32 mouse cellular contexts compared by ENCODE assay signal in the genomic region with DNA sequence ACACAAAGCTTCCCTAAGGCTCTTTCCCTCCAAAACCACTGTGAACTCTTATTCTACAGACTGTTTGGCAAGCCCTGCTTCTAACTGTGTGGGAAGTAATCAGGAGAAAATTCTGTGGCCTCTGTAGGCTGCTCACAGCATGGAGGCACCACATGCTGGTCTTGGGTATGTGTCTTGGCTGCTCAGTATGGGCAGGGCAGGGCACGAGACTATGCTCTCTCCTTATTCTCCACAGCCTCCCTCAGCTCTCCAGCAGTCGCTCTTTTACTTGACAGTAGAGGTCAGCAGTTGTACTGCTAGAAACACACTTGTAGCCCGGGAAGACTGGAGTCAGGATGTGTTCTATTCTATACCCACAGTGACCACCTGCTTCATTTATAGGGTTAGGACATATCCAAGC. TPM values are rescaled to one million over a fixed set of nuclear protein-coding genes. Genes with fewer than 3 reads are reported as not detected.
A peak's percentile ranks its signal among the peaks of the same experiment; 100 is the strongest.
DNase-seq lines count a peak whose midpoint lies in the region; ATAC-seq and TF ChIP-seq lines count a peak whose summit lies in the region.
"Had no signal": no experiment of that assay in that cellular context is flagged by ENCODE, and none has a peak within 500 bp of the region (broad histone marks: within the 10 kb centered on the region; RNA-seq: fewer than 3 reads in every experiment).

No protein-coding gene starts in this region.

- no peaks in the 10 kb centered on the region for H3K36me3 ChIP-seq in intestine, embryonic 14.5 days (ENCODE audit: control insufficient read depth, insufficient read depth, low read length)
- H3K36me3 ChIP-seq in intestine, embryonic 16.5 days (ENCODE audit: control insufficient read depth, insufficient read depth, low read length) = no peaks in the 10 kb centered on the region
- no peaks in the 10 kb centered on the region for H3K36me3 ChIP-seq in CH12.LX (replicated peaks in 1 of 2; ENCODE audit: control insufficient read depth in 1 of 2, insufficient read depth in 1 of 2, low read length in 1 of 2)
- peaks cover 43% of the 10 kb centered on the region for H3K36me3 ChIP-seq in hindbrain, embryonic 14.5 days (replicated peaks; ENCODE audit: control insufficient read depth, insufficient read depth)
- H3K36me3 ChIP-seq: embryonic facial prominence, embryonic 10.5 days; limb, embryonic 10.5 days; liver, embryonic 15.5 days; lung, embryonic 15.5 days; stomach, embryonic 15.5 days had no signal

- peak; percentile 32 for DNase-seq in intestine, embryonic 14.5 days (ENCODE audit: low spot score)
- DNase-seq in CH12.LX (ENCODE audit: extremely low read depth) (no peak), adipocyte (ENCODE audit: low spot score) (peak; percentile 30)
- peak; percentile 66 for DNase-seq in cerebellum, adult 9-11 months
- DNase-seq in adrenal gland, postnatal 25 days = no peak
- no peak for DNase-seq in hindbrain, embryonic 14.5 days (ENCODE audit: low spot score)
- DNase-seq: adrenal gland, postnatal 14 days; gastrocnemius, postnatal 14 days; heart, adult 18-20 months; heart, postnatal 10 days; kidney, postnatal 25 days; liver; lung, postnatal 36 days; right cerebral cortex, adult 18-20 months had no signal

- in situ Hi-C loops in CH12.LX (cut with MboI; ENCODE audit: low pct_ligation_motif_present, low pct_unique_long_range_greater_than_20kb, low sequenced_read_pairs) = loop anchor here (5.0 kb wide), 1 partner anchor 147 kb away; no protein-coding TSS in a partner anchor

- TF ChIP-seq EP300 in CH12.LX (IDR thresholded peaks at IDR 0.05; ENCODE audit: low read length) = no peak

- TF ChIP-seq POLR2A in CH12.LX (IDR thresholded peaks at IDR 0.05; ENCODE audit: low read depth, low read length) = no peak

- no peak for ATAC-seq in intestine, embryonic 14.5 days (replicated peaks; ENCODE audit: low FRiP score, low TSS enrichment, low read depth)
- no peak for ATAC-seq in intestine, embryonic 16.5 days
- ATAC-seq in hindbrain, embryonic 14.5 days (ENCODE audit: low FRiP score) = no peak
- ATAC-seq: forebrain, embryonic 16.5 days; inflammation-experienced regulatory T-cells, adult 6 months; midbrain, embryonic 16.5 days had no signal

- H3K9ac ChIP-seq in intestine, embryonic 14.5 days (ENCODE audit: low read length) = no peak overlapping the region
- H3K9ac ChIP-seq in intestine, embryonic 16.5 days (ENCODE audit: low read depth, low read length) = no peak overlapping the region
- no peak overlapping the region for H3K9ac ChIP-seq in CH12.LX (ENCODE audit: insufficient read depth, low read depth)
- H3K9ac ChIP-seq in hindbrain, embryonic 14.5 days = no peak overlapping the region
- H3K9ac ChIP-seq: heart, embryonic 12.5 days; hindbrain, embryonic 12.5 days; liver, embryonic 15.5 days; lung, embryonic 15.5 days; stomach, embryonic 15.5 days had no signal

- no peak overlapping the region for H3K4me2 ChIP-seq in intestine, embryonic 14.5 days (ENCODE audit: low read length)
- H3K4me2 ChIP-seq in intestine, embryonic 16.5 days (ENCODE audit: low read depth, low read length) = no peak overlapping the region
- H3K4me2 ChIP-seq in CH12.LX (ENCODE audit: insufficient read depth, low read depth, poor library complexity, severe bottlenecking) = no peak overlapping the region
- no peak overlapping the region for H3K4me2 ChIP-seq in hindbrain, embryonic 14.5 days (replicated peaks)
- H3K4me2 ChIP-seq: heart, embryonic 12.5 days; hindbrain, embryonic 12.5 days; liver, embryonic 15.5 days; lung, embryonic 15.5 days; stomach, embryonic 15.5 days had no signal

- WGBS in intestine, embryonic 14.5 days = 30% methylated on average over 3 of the region's 3 CpGs
- 34% methylated on average over 3 of the region's 3 CpGs for WGBS in intestine, embryonic 16.5 days
- 21% methylated on average over 3 of the region's 3 CpGs for WGBS in hindbrain, embryonic 14.5 days

- H3K9me3 ChIP-seq in intestine, embryonic 14.5 days (ENCODE audit: control insufficient read depth, low read length) = no peaks in the 10 kb centered on the region
- no peaks in the 10 kb centered on the region for H3K9me3 ChIP-seq in intestine, embryonic 16.5 days (ENCODE audit: control insufficient read depth, low read length)
- H3K9me3 ChIP-seq in CH12.LX (replicated peaks; ENCODE audit: low read length) = no peaks in the 10 kb centered on the region
- no peaks in the 10 kb centered on the region for H3K9me3 ChIP-seq in hindbrain, embryonic 14.5 days (ENCODE audit: control insufficient read depth, low read length)
- H3K9me3 ChIP-seq: embryonic facial prominence, embryonic 10.5 days; heart, embryonic 12.5 days; hindbrain, embryonic 12.5 days; limb, embryonic 10.5 days; liver, embryonic 15.5 days; lung, embryonic 15.5 days; megakaryocyte, embryonic 14.5 days; stomach, embryonic 15.5 days had no signal

- dilution Hi-C loops in CH12.LX (cut with MboI; ENCODE audit: extremely low pct_ligation_motif_present, extremely low pct_unique_long_range_greater_than_20kb, low sequenced_read_pairs) = no loop called here

- no peak overlapping the region for H3K27ac ChIP-seq in intestine, embryonic 14.5 days (ENCODE audit: low read depth)
- H3K27ac ChIP-seq in intestine, embryonic 16.5 days (ENCODE audit: low read length) = no peak overlapping the region
- no peak overlapping the region for H3K27ac ChIP-seq in CH12.LX (ENCODE audit: insufficient read depth, low read depth)
- no peak overlapping the region for H3K27ac ChIP-seq in hindbrain, embryonic 14.5 days
- H3K27ac ChIP-seq: embryonic facial prominence, embryonic 10.5 days; hindbrain, embryonic 12.5 days; limb, embryonic 10.5 days; liver, embryonic 15.5 days; lung, embryonic 15.5 days; stomach, embryonic 15.5 days had no signal

- H3K27me3 ChIP-seq in intestine, embryonic 14.5 days (replicated peaks; ENCODE audit: control insufficient read depth, insufficient read depth, low read length) = no peaks in the 10 kb centered on the region
- H3K27me3 ChIP-seq in intestine, embryonic 16.5 days (replicated peaks; ENCODE audit: control insufficient read depth, insufficient read depth, low read length) = no peaks in the 10 kb centered on the region
- peaks cover 42% of the 10 kb centered on the region for H3K27me3 ChIP-seq in CH12.LX (replicated peaks)
- H3K27me3 ChIP-seq in hindbrain, embryonic 14.5 days (ENCODE audit: control insufficient read depth, insufficient read depth, low read length) = no peaks in the 10 kb centered on the region
- H3K27me3 ChIP-seq: heart, embryonic 12.5 days; hindbrain, embryonic 12.5 days; liver, embryonic 15.5 days; lung, embryonic 15.5 days; stomach, embryonic 15.5 days had no signal

- H3K79me2 ChIP-seq in CH12.LX (replicated peaks; ENCODE audit: control insufficient read depth, extremely low read depth, insufficient read depth, poor library complexity, severe bottlenecking) = no peaks in the 10 kb centered on the region

- TF ChIP-seq CTCF in CH12.LX (conservative IDR thresholded peaks at IDR 0.05 in 1 of 2, IDR thresholded peaks at IDR 0.05 in 1 of 2; ENCODE audit: low read depth in 2 of 2, low read length in 2 of 2) = peak in 1 of 2 experiments; percentile 37; a peak in 2 of 4 replicates

- H3K4me1 ChIP-seq in intestine, embryonic 14.5 days (replicated peaks; ENCODE audit: control insufficient read depth, insufficient read depth, low read length) = 0 out of 2 replicates have a peak, but pooled peaks cover under 1% of the 10 kb centered on the region
- H3K4me1 ChIP-seq in intestine, embryonic 16.5 days (ENCODE audit: control insufficient read depth, insufficient read depth, low read length) = no peaks in the 10 kb centered on the region
- H3K4me1 ChIP-seq in CH12.LX (ENCODE audit: control insufficient read depth in 1 of 2, insufficient read depth in 2 of 2) = peaks cover 0 to 11% of the 10 kb centered on the region in 2 experiments; a peak in 2 of 4 replicates
- peaks cover 17% of the 10 kb centered on the region for H3K4me1 ChIP-seq in hindbrain, embryonic 14.5 days (replicated peaks; ENCODE audit: control insufficient read depth, insufficient read depth, low read length)
- H3K4me1 ChIP-seq: liver, embryonic 15.5 days had no signal

- peak; percentile 23 for TF ChIP-seq RAD21 in CH12.LX (IDR thresholded peaks at IDR 0.05; ENCODE audit: low read depth, low read length)

- no peak overlapping the region for H3K4me3 ChIP-seq in intestine, embryonic 14.5 days (ENCODE audit: low read depth, low read length)
- no peak overlapping the region for H3K4me3 ChIP-seq in intestine, embryonic 16.5 days (ENCODE audit: low read length)
- H3K4me3 ChIP-seq in CH12.LX (replicated peaks in 1 of 3; ENCODE audit: low read depth in 2 of 3, low read length in 2 of 3, poor library complexity in 1 of 3) = no peak overlapping the region
- no peak overlapping the region for H3K4me3 ChIP-seq in hindbrain, embryonic 14.5 days (replicated peaks; ENCODE audit: low read length)
- H3K4me3 ChIP-seq: embryonic facial prominence, embryonic 10.5 days; heart, embryonic 12.5 days; hindbrain, embryonic 12.5 days; limb, embryonic 10.5 days; liver, embryonic 15.5 days; lung, embryonic 15.5 days; megakaryocyte, embryonic 14.5 days; stomach, embryonic 15.5 days had no signal

RNA-seq across cellular contexts. Expression of a gene that starts 5.2 kb away (rescaled TPM):
- 1.8 and 2.8 TPM in 2 replicates for polyA plus RNA-seq in intestine, embryonic 14.5 days (2014; fragmentation: Nextera tagmentation; extraction: Ambion mirVana)
- polyA plus RNA-seq in intestine, embryonic 16.5 days (2015; fragmentation: Nextera tagmentation; extraction: Ambion mirVana) = 1.2 and 1.7 TPM in 2 replicates
- total RNA-seq in CH12.LX (2012; rRNA removed) = 0.08 and 0.25 TPM in 2 replicates
- total RNA-seq in CH12.LX (2014; rRNA removed) = not detected in 2 replicates
- polyA plus RNA-seq in CH12.LX (2012; ENCODE audit: insufficient read length, low read depth) = 0.14 TPM in 1 of 2 replicates, not detected in the other
- total RNA-seq in adrenal gland, postnatal 25 days (2021) = 1.6 and 1.9 TPM in 2 replicates
- 102 and 108 TPM in 2 replicates for polyA plus RNA-seq in hindbrain, embryonic 14.5 days (2014; fragmentation: Nextera tagmentation; extraction: Ambion mirVana)
- total RNA-seq: common myeloid progenitor, adult 5-6 weeks; gastrocnemius, postnatal 14 days; heart, adult 18-20 months; heart, postnatal 10 days had no signal
- polyA plus RNA-seq: C2C12 had no signal

RNA-seq across cellular contexts. Expression of a gene that starts 21.8 kb away (rescaled TPM):
- polyA plus RNA-seq in intestine, embryonic 14.5 days (2014; fragmentation: Nextera tagmentation; extraction: Ambion mirVana) = not detected in 2 replicates
- not detected in 2 replicates for polyA plus RNA-seq in intestine, embryonic 16.5 days (2015; fragmentation: Nextera tagmentation; extraction: Ambion mirVana)
- total RNA-seq in CH12.LX (2012; rRNA removed) = not detected in 2 replicates
- not detected in 2 replicates for total RNA-seq in CH12.LX (2014; rRNA removed)
- not detected in 2 replicates for polyA plus RNA-seq in CH12.LX (2012; ENCODE audit: insufficient read length, low read depth)
- total RNA-seq in adrenal gland, postnatal 25 days (2021) = not detected in 2 replicates
- not detected in 2 replicates for polyA plus RNA-seq in hindbrain, embryonic 14.5 days (2014; fragmentation: Nextera tagmentation; extraction: Ambion mirVana)
- total RNA-seq: adrenal gland, postnatal 14 days; common myeloid progenitor, adult 5-6 weeks; gastrocnemius, postnatal 14 days; heart, adult 18-20 months; heart, postnatal 10 days; left cerebral cortex, adult 18-20 months had no signal
- polyA plus RNA-seq: C2C12; embryonic facial prominence, embryonic 10.5 days; forebrain, embryonic 16.5 days; heart, embryonic 12.5 days; hindbrain, embryonic 12.5 days; inflammation-experienced regulatory T-cells, adult 6 months; kidney, embryonic 14.5 days; limb, embryonic 10.5 days; liver, embryonic 15.5 days; lung, embryonic 15.5 days; midbrain, embryonic 16.5 days; neural tube, embryonic 14.5 days; stomach, embryonic 15.5 days; thymus, postnatal 0 days had no signal

RNA-seq across cellular contexts. Expression of a gene that starts 26.3 kb away (rescaled TPM):
- polyA plus RNA-seq in intestine, embryonic 14.5 days (2014; fragmentation: Nextera tagmentation; extraction: Ambion mirVana) = 64.2 and 68.9 TPM in 2 replicates
- polyA plus RNA-seq in intestine, embryonic 16.5 days (2015; fragmentation: Nextera tagmentation; extraction: Ambion mirVana) = 36.1 and 39.6 TPM in 2 replicates
- 67.0 and 75.4 TPM in 2 replicates for total RNA-seq in CH12.LX (2012; rRNA removed)
- total RNA-seq in CH12.LX (2014; rRNA removed) = 40.2 and 50.2 TPM in 2 replicates
- polyA plus RNA-seq in CH12.LX (2012; ENCODE audit: insufficient read length, low read depth) = 155 and 159 TPM in 2 replicates
- total RNA-seq in adrenal gland, postnatal 25 days (2021) = 20.3 and 31.7 TPM in 2 replicates
- polyA plus RNA-seq in hindbrain, embryonic 14.5 days (2014; fragmentation: Nextera tagmentation; extraction: Ambion mirVana) = 69.0 and 73.0 TPM in 2 replicates

RNA-seq across cellular contexts. Expression of a gene that starts 40.0 kb away (rescaled TPM):
- 24.7 and 25.3 TPM in 2 replicates for polyA plus RNA-seq in intestine, embryonic 14.5 days (2014; fragmentation: Nextera tagmentation; extraction: Ambion mirVana)
- polyA plus RNA-seq in intestine, embryonic 16.5 days (2015; fragmentation: Nextera tagmentation; extraction: Ambion mirVana) = 15.1 and 16.4 TPM in 2 replicates
- 12.9 and 14.4 TPM in 2 replicates for total RNA-seq in CH12.LX (2012; rRNA removed)
- total RNA-seq in CH12.LX (2014; rRNA removed) = 9.2 TPM in 2 replicates
- 7.0 and 8.8 TPM in 2 replicates for polyA plus RNA-seq in CH12.LX (2012; ENCODE audit: insufficient read length, low read depth)
- total RNA-seq in adrenal gland, postnatal 25 days (2021) = 11.6 and 14.7 TPM in 2 replicates
- polyA plus RNA-seq in hindbrain, embryonic 14.5 days (2014; fragmentation: Nextera tagmentation; extraction: Ambion mirVana) = 40.6 and 50.4 TPM in 2 replicates

RNA-seq across cellular contexts. Expression of a gene that starts 43.1 kb away (rescaled TPM):
- polyA plus RNA-seq in intestine, embryonic 14.5 days (2014; fragmentation: Nextera tagmentation; extraction: Ambion mirVana) = 4.1 and 4.3 TPM in 2 replicates
- 1.4 and 1.7 TPM in 2 replicates for polyA plus RNA-seq in intestine, embryonic 16.5 days (2015; fragmentation: Nextera tagmentation; extraction: Ambion mirVana)
- 0.13 TPM in 1 of 2 replicates, not detected in the other for total RNA-seq in CH12.LX (2012; rRNA removed)
- not detected in 2 replicates for total RNA-seq in CH12.LX (2014; rRNA removed)
- polyA plus RNA-seq in CH12.LX (2012; ENCODE audit: insufficient read length, low read depth) = not detected in 2 replicates
- total RNA-seq in adrenal gland, postnatal 25 days (2021) = 1.9 and 6.6 TPM in 2 replicates
- 16.1 and 18.1 TPM in 2 replicates for polyA plus RNA-seq in hindbrain, embryonic 14.5 days (2014; fragmentation: Nextera tagmentation; extraction: Ambion mirVana)
- total RNA-seq: common myeloid progenitor, adult 5-6 weeks; gastrocnemius, postnatal 14 days; heart, adult 18-20 months; heart, postnatal 10 days had no signal
- polyA plus RNA-seq: C2C12; inflammation-experienced regulatory T-cells, adult 6 months; kidney, embryonic 14.5 days; limb, embryonic 10.5 days; liver, embryonic 15.5 days; thymus, postnatal 0 days had no signal

Comparison
In these comparisons a context has a peak if more than half of its experiments do, and no peak if none do; other contexts are left out.
1. DNase-seq: peak in intestine, embryonic 14.5 days (single experiment), adipocyte (single experiment) and cerebellum, adult 9-11 months (single experiment); none in CH12.LX (single experiment), adrenal gland, postnatal 25 days (single experiment) and hindbrain, embryonic 14.5 days (single experiment).
2. RNA of a gene that starts 5.2 kb away (polyA plus RNA-seq): 102 to 108 TPM in hindbrain, embryonic 14.5 days; 1.8 to 2.8 TPM in intestine, embryonic 14.5 days, 1.2 to 1.7 TPM in intestine, embryonic 16.5 days and 0.14 TPM in CH12.LX; every median in the first group is over 10 times any median in the second.